Mouse (Mus musculus): ENCODE results near the gene Olfr971. TPM values are rescaled to one million over a fixed set of nuclear protein-coding genes. Genes with fewer than 3 reads are reported as not detected.
"Not testable (repeated sequence)": the region's sequence is repeated elsewhere in the genome, so short reads cannot be mapped to it uniquely, and the experiment has no call there.

Gene Olfr971
- not detected in 2 replicates for polyA plus RNA-seq (2015; fragmentation: Nextera tagmentation; extraction: Ambion mirVana)

GRCm38 (mm10) chr9:39836576-39836975 is at the start of gene Olfr971:
TSS of gene Olfr971 (plus strand) at chr9:39836876.
- not testable (repeated sequence) for H3K27me3 ChIP-seq (ENCODE audit: insufficient read depth, low read length); H3K4me2 ChIP-seq (ENCODE audit: low read depth, low read length); H3K4me1 ChIP-seq (ENCODE audit: insufficient read depth); ATAC-seq; H3K27ac ChIP-seq (ENCODE audit: low read depth); H3K9ac ChIP-seq (replicated peaks); H3K9me3 ChIP-seq (ENCODE audit: low read length); DNase-seq; H3K4me3 ChIP-seq (ENCODE audit: low read depth, low read length); H3K36me3 ChIP-seq (replicated peaks; ENCODE audit: insufficient read depth, low read length)
- WGBS (ENCODE audit: insufficient replicate concordance) = 74% methylated on average over 1 of the region's 2 CpGs

DNA sequence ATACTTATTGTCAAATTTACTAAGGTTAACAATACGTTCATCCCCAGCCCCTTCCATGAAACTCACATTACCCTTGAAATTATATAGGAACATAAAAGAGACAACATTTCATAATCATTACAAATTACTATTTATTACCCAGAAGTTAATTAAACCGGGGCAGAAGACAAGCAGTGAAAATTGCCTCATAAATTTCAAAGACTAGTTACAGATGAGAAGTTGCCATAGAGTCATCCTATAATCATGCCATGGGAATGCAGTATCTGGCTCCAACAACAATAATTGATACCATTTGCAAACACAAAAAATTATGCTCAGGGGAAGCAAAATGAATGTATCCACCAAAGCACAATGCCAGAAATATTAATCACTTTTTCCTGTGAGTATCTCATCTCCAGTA is 46.1 kb upstream of the Olfr971 start, which contains the start of gene Olfr969:
Gene Olfr969, plus strand, starts transcription at position 388 of the 400 bp plus-strand sequence.
- H3K27me3 ChIP-seq (ENCODE audit: insufficient read depth, low read length) = no peaks in the 10 kb centered on the region
- WGBS (ENCODE audit: insufficient replicate concordance) = 64% methylated on average over 2 of the region's 2 CpGs
- no peak within 1 kb of the TSS for H3K9ac ChIP-seq (replicated peaks)
- H3K9me3 ChIP-seq (ENCODE audit: low read length) = no peaks in the 10 kb centered on the region
- no peaks in the 10 kb centered on the region for H3K36me3 ChIP-seq (replicated peaks; ENCODE audit: insufficient read depth, low read length)
- DNase-seq (no peak), ATAC-seq (no peak)
- H3K4me1 ChIP-seq (ENCODE audit: insufficient read depth) = no peaks in the 10 kb centered on the region
- no peak within 1 kb of the TSS for H3K27ac ChIP-seq (ENCODE audit: low read depth)
- H3K4me3 ChIP-seq (ENCODE audit: low read depth, low read length) = no peak within 1 kb of the TSS
- no peak within 1 kb of the TSS for H3K4me2 ChIP-seq (ENCODE audit: low read depth, low read length)
- TF ChIP-seq CTCF (IDR thresholded peaks at IDR 0.05; ENCODE audit: low read depth) (no peak), EP300 (IDR thresholded peaks at IDR 0.05; ENCODE audit: low read depth) (no peak)

- TF ChIP-seq EP300 (IDR thresholded peaks at IDR 0.05; ENCODE audit: low read depth) = no peak
- TF ChIP-seq CTCF (IDR thresholded peaks at IDR 0.05; ENCODE audit: low read depth) = no peak
- Histone ChIP-seq H3K4me1 (ENCODE audit: insufficient read depth) (no peaks in the 10 kb centered on the region), H3K27ac (ENCODE audit: low read depth) (no peak within 1 kb of the TSS), H3K4me2 (ENCODE audit: low read depth, low read length) (no peak within 1 kb of the TSS), H3K9ac (replicated peaks) (no peak within 1 kb of the TSS), H3K9me3 (ENCODE audit: low read length) (no peaks in the 10 kb centered on the region), H3K4me3 (ENCODE audit: low read depth, low read length) (no peak within 1 kb of the TSS), H3K27me3 (ENCODE audit: insufficient read depth, low read length) (no peaks in the 10 kb centered on the region), H3K36me3 (replicated peaks; ENCODE audit: insufficient read depth, low read length) (no peaks in the 10 kb centered on the region)
- 72% methylated on average over 4 of the region's 4 CpGs for WGBS (ENCODE audit: insufficient replicate concordance)
- ATAC-seq (no peak), DNase-seq (no peak)
Measured at GRCm38 (mm10) chr9:39808560-39808959, 28.1 kb upstream of the Olfr971 start, which contains the start of gene Olfr970. TSS of gene Olfr970 (plus strand) at chr9:39808860.

DNA sequence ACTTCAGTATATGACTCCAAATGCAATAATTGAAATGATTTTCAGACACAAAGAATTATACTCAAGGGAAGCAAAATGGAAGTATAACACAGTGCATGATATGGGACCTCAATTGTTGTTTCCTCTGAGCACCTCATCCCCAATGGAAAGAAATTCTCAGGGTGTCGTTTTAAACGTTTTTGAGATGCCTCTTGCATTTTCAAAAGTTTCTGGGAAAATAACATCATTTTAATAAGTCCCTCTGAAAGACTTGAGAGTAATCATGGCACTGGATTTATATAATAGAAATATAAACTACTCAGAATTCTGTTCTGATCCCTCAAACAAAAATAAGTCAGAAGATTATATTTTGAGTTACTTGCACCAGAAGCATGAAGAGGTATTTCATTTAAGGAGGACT is 29.4 kb downstream of the Olfr971 start, which contains the start of gene Olfr972:
Gene Olfr972, plus strand, starts transcription at position 301 of the 400 bp plus-strand sequence.
- no peaks in the 10 kb centered on the region for H3K4me1 ChIP-seq (ENCODE audit: insufficient read depth)
- DNase-seq (no peak), ATAC-seq (no peak)
- H3K9ac ChIP-seq (replicated peaks) = no peak within 1 kb of the TSS
- no peaks in the 10 kb centered on the region for H3K9me3 ChIP-seq (ENCODE audit: low read length)
- no peaks in the 10 kb centered on the region for H3K36me3 ChIP-seq (replicated peaks; ENCODE audit: insufficient read depth, low read length)
- H3K4me3 ChIP-seq (ENCODE audit: low read depth, low read length) = no peak within 1 kb of the TSS
- no peak within 1 kb of the TSS for H3K4me2 ChIP-seq (ENCODE audit: low read depth, low read length)
- 43% methylated on average over 2 of the region's 2 CpGs for WGBS (ENCODE audit: insufficient replicate concordance)
- H3K27ac ChIP-seq (ENCODE audit: low read depth) = no peak within 1 kb of the TSS
- TF ChIP-seq CTCF (IDR thresholded peaks at IDR 0.05; ENCODE audit: low read depth) (no peak), EP300 (IDR thresholded peaks at IDR 0.05; ENCODE audit: low read depth) (no peak)
- no peaks in the 10 kb centered on the region for H3K27me3 ChIP-seq (ENCODE audit: insufficient read depth, low read length)

- H3K9me3 ChIP-seq (ENCODE audit: low read length) = not testable (repeated sequence)
Measured at GRCm38 (mm10) chr9:39871986-39872385, 35.3 kb downstream of the Olfr971 start.

DNA sequence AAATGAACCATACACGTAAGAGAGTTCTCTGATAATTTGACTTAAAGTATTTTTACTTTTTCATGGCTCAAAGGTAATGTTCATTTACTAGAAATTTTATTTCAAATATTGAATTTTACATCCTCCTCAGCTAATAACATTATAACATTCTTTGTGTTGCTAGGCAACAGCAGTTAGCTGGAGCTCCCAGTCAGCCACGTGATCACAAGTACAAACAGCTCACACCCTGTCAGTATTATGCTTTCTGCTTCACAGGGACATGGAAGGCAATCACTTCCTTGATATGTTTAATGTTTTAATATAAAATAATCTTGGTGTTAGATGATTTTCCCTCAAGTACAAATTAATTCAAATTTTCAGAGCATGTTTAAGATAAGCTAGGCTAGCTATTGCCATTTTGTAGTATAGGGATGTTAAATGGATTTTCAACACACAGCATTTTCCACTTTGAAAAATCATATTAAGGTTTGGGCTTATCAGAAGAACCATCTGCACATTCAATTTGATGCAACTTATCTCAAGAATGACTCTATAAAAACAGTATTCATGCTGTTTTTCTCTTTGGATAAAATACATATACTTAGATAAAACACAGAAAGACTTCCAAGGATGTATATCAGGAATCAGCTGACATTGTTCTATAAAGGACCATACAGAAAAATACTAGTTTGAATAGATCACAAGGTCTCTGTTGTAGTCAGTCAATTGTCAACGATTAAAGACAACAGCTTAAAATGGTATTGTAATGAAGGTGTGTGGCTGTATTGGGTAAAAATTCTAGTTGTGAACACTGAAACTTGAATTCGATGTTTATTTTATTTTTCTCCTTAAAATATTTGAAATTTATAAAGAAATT is 41.1 kb downstream of the Olfr971 start:
- no CpG with 5 or more reads among the region's 4 CpGs for WGBS (ENCODE audit: insufficient replicate concordance)

More at GRCm38 (mm10) chr9:39871986-39872385, 35.3 kb downstream of the Olfr971 start:
- H3K27ac ChIP-seq (ENCODE audit: low read depth); H3K4me2 ChIP-seq (ENCODE audit: low read depth, low read length); DNase-seq; ATAC-seq; H3K36me3 ChIP-seq (replicated peaks; ENCODE audit: insufficient read depth, low read length); H3K4me3 ChIP-seq (ENCODE audit: low read depth, low read length); H3K9ac ChIP-seq (replicated peaks); H3K4me1 ChIP-seq (ENCODE audit: insufficient read depth); H3K27me3 ChIP-seq (ENCODE audit: insufficient read depth, low read length): not testable (repeated sequence)
- 59% methylated on average over 1 of the region's 1 CpGs for WGBS (ENCODE audit: insufficient replicate concordance)

More for the DNA sequence above, 41.1 kb downstream of the Olfr971 start:
- not testable (repeated sequence) for ATAC-seq; H3K36me3 ChIP-seq (replicated peaks; ENCODE audit: insufficient read depth, low read length); H3K4me3 ChIP-seq (ENCODE audit: low read depth, low read length); DNase-seq; H3K27me3 ChIP-seq (ENCODE audit: insufficient read depth, low read length); H3K4me1 ChIP-seq (ENCODE audit: insufficient read depth); H3K9me3 ChIP-seq (ENCODE audit: low read length); H3K9ac ChIP-seq (replicated peaks); H3K27ac ChIP-seq (ENCODE audit: low read depth); H3K4me2 ChIP-seq (ENCODE audit: low read depth, low read length)

Other genes starting within 250 kb of the Olfr971 start
- 1.1 and 2.1 TPM in 2 replicates for gene AW551984, start 232.5 kb upstream of the Olfr971 start, polyA plus RNA-seq (2015; fragmentation: Nextera tagmentation; extraction: Ambion mirVana)
- not detected in 2 replicates for gene Olfr148, start 226.2 kb upstream of the Olfr971 start, polyA plus RNA-seq (2015; fragmentation: Nextera tagmentation; extraction: Ambion mirVana)
- gene Olfr960, start 215.5 kb upstream of the Olfr971 start, polyA plus RNA-seq (2015; fragmentation: Nextera tagmentation; extraction: Ambion mirVana) = not detected in 2 replicates
- gene Olfr961, start 191.8 kb upstream of the Olfr971 start, polyA plus RNA-seq (2015; fragmentation: Nextera tagmentation; extraction: Ambion mirVana) = not detected in 2 replicates
- not detected in 2 replicates for gene Olfr963, start 169.7 kb upstream of the Olfr971 start, polyA plus RNA-seq (2015; fragmentation: Nextera tagmentation; extraction: Ambion mirVana)
- gene Olfr149, start 129.8 kb upstream of the Olfr971 start, polyA plus RNA-seq (2015; fragmentation: Nextera tagmentation; extraction: Ambion mirVana) = not detected in 2 replicates
- gene Olfr965, start 125.5 kb upstream of the Olfr971 start, polyA plus RNA-seq (2015; fragmentation: Nextera tagmentation; extraction: Ambion mirVana) = not detected in 2 replicates
- gene Olfr150, start 105.9 kb upstream of the Olfr971 start, polyA plus RNA-seq (2015; fragmentation: Nextera tagmentation; extraction: Ambion mirVana) = not detected in 2 replicates
- not detected in 2 replicates for gene Olfr967, start 90.6 kb upstream of the Olfr971 start, polyA plus RNA-seq (2015; fragmentation: Nextera tagmentation; extraction: Ambion mirVana)
- not detected in 2 replicates for gene Olfr968, start 53.6 kb upstream of the Olfr971 start, polyA plus RNA-seq (2015; fragmentation: Nextera tagmentation; extraction: Ambion mirVana)
- not detected in 2 replicates for gene Olfr969, start 45.9 kb upstream of the Olfr971 start, polyA plus RNA-seq (2015; fragmentation: Nextera tagmentation; extraction: Ambion mirVana)
- not detected in 2 replicates for gene Olfr970, start 28.0 kb upstream of the Olfr971 start, polyA plus RNA-seq (2015; fragmentation: Nextera tagmentation; extraction: Ambion mirVana)
- gene Olfr972, start 29.5 kb downstream of the Olfr971 start, polyA plus RNA-seq (2015; fragmentation: Nextera tagmentation; extraction: Ambion mirVana) = not detected in 2 replicates
- gene Olfr229, start 70.5 kb downstream of the Olfr971 start, polyA plus RNA-seq (2015; fragmentation: Nextera tagmentation; extraction: Ambion mirVana) = not detected in 2 replicates
- not detected in 2 replicates for gene Olfr974, start 100.6 kb downstream of the Olfr971 start, polyA plus RNA-seq (2015; fragmentation: Nextera tagmentation; extraction: Ambion mirVana)
- not detected in 2 replicates for gene Olfr975, start 115.2 kb downstream of the Olfr971 start, polyA plus RNA-seq (2015; fragmentation: Nextera tagmentation; extraction: Ambion mirVana)
- gene Olfr976, start 124.3 kb downstream of the Olfr971 start, polyA plus RNA-seq (2015; fragmentation: Nextera tagmentation; extraction: Ambion mirVana) = not detected in 2 replicates
- not detected in 2 replicates for gene Olfr978, start 155.2 kb downstream of the Olfr971 start, polyA plus RNA-seq (2015; fragmentation: Nextera tagmentation; extraction: Ambion mirVana)
- gene Olfr979, start 166.6 kb downstream of the Olfr971 start, polyA plus RNA-seq (2015; fragmentation: Nextera tagmentation; extraction: Ambion mirVana) = not detected in 2 replicates
- not detected in 2 replicates for gene Olfr980, start 172.7 kb downstream of the Olfr971 start, polyA plus RNA-seq (2015; fragmentation: Nextera tagmentation; extraction: Ambion mirVana)
- not detected in 2 replicates for gene Olfr981, start 184.6 kb downstream of the Olfr971 start, polyA plus RNA-seq (2015; fragmentation: Nextera tagmentation; extraction: Ambion mirVana)
- gene Olfr982, start 237.0 kb downstream of the Olfr971 start, polyA plus RNA-seq (2015; fragmentation: Nextera tagmentation; extraction: Ambion mirVana) = not detected in 2 replicates